Mouse (Mus musculus) CD8-positive naive resting alpha-beta T cell, adult 2 months (primary cell): Measurements from ENCODE around the gene Washc1.
"Not testable (repeated sequence)": the region's sequence is repeated elsewhere in the genome, so short reads cannot be mapped to it uniquely, and the experiment has no call there.

Experiments used
- DNase-seq, 2 experiments: peaks; one replicate each; pipeline ENCODE4 v3.0.0; 2022; ENCODE audit warnings: low read depth in 2 of 2, low spot score in 2 of 2

Gene Washc1

DNA sequence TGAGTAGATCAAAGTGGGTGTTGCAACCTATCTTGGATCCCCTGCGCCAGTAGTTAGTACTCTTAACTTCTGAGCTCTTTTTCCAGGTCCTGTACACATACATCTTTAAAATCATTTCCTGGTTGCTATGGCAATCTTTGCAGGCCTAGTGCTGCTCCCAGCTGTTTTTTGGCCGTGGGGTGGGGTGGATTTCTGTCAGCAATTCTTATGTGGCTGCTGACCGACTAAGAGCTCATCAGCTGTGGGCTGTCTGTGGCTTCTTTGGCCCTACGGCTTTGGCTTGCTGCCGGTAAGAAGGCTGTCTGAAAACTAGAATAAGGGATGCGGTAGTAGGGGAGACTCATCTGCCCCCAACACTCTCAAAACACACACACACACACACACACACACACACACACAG lies 599 bp upstream of the Washc1 start:
- DNase-seq, result no peak

DNA sequence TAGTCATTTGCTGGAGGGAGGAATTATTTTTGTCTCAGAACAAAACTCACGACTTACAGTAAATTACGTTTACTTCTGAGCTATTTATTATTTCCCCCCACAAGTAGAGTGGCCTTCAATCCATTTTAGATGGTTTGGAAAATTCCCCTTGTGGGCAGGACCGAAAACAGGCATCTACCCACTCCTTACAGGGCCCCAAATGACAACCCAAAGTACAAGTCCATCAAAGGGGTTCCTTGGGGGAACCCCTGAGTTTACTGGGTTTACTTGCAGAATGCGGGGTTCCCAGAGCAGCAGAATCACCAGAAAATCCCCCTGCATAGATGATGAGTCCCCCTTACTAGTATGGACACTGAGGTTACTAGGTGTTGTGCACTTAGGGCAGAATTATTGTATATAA lies 821 bp downstream of the Washc1 start:
- no peak for DNase-seq

DNA sequence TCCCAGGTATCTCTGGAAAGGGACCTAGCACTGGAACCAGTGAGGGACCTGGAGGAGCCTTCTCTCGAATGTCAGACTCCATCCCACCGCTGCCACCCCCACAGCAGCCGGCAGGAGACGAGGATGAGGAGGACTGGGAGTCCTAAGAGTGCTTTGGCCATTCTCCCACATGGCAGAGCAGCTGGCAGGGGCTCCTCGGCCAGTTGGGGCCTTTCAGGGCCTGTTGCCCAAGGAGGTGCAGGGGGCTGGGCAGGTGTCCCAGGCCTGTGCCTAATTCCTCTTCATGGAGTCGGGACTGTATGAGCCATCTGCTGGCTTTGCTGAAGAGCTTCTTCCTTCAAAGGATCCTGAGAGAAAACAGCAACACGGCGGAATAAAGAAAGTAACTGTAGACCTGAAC lies 7.6 kb downstream of the Washc1 start:
- DNase-seq, result no peak

DNA sequence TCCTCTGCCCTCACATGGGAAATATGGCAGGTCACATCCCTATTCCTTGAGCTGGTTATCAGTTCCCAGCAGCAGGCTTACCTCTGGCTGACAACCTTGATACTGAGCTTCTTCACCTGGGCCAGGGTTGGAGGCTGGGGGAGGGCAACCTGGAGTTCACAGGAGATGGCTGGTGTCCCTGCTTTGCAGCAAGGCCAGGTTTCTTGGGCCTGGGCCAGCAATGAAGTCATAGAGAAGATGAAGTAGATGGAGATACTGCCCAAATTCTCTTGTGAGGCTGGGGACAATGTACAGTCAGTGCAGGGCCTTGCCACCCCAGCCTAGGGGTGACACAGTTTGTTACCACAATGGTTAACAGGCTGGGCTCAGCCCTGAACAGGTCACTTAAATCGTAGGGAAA lies 9.4 kb downstream of the Washc1 start:
- no peak for DNase-seq

DNA sequence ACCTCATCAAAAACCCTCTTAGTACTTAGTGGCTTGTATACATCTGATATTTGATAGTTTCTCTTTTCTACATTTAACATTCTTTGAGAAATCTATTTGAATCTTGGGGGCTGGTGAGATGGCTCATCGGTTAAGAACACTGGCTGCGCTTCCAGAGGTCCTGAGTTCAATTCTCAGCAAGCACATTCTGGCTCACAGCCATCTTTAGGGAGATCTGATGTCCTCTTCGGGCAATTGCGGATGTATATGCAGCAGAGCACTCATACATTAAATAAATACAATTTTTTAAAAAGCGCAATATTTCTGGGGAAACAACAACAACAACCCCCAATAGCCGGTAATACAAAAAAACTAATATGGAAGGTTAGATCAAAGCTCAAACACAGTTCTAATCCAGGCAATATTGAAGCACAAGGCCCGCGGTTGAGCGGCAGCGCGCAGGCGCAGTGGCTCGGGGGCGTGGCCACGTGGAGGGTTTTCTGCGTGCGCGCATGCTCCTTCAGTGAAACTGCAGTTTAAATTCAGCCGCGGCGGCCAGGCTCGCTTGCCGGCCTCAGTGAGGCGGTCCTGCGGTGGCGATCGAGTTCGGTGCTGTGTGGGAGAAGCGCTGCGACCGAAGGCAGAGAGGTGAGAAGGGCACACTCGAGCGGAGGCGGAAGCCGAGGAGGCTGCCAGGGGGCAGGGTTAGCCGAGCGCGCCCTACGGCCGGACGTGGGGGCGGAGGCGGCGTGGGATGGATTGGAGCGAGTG lies 11.9 kb downstream of the Washc1 start, which contains the start of gene Ddx11:
Gene Ddx11, plus strand, starts transcription at position 455 of the 750 bp plus-strand sequence.
- peak; percentile 89 to 93 for DNase-seq

DNA sequence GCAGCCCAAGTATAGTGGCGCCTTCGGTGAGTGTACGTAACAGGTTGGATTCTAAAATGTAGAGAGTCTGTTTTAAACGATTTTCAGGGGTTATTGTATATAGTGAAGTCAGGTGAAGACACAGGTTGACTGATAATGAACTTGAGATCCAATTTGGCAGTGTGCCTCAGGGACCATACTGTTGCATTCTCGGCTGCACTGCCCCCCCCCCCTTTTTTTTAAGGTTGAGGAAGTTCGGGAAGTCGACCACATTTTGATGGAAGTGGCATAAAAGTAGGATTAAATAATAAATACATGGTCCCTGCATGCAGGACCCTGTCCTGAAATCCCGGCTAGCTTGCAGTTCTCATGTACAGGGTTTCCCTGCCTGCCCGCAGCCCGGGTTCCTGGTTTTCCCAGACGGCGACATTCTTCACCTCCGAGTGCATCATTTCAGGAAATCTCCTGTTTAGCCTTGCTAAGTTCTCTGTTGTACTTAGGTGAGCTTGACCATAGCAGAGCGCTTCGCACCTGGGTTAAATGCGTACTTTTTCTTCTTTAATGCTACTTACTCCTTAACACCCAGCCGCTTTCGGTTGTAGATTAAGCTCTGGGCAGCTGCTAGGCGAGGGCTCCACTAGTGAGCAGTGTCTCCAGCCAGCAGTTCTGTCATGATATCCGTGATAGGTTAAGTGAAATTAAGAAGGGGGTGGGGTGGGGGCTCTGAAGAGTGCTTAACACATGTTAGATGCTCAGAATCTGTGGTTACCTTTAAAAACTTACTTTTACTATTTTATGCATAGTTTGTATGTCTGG lies 12.7 kb downstream of the Washc1 start:
- no peak for DNase-seq

DNA sequence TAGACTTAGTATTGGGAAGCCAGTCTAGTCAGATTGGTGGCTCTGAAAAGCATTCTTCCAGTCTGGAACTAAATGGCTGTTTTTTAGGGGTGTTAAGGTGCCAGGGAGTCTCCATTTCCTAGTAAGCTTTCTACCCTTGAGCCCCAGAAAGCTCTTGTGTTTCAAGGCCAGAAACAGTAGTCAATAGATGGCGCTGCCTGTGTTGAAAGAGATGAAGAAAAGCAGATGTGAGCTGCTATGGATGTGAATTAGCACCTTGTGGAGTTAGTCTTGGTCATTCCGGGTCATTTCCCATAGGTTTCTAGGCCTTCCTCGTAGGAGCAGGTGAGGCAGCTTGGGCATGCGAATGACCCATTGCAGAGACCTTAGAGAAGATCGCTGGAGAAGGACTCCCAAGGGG lies 13.9 kb downstream of the Washc1 start:
- DNase-seq, result no peak

DNA sequence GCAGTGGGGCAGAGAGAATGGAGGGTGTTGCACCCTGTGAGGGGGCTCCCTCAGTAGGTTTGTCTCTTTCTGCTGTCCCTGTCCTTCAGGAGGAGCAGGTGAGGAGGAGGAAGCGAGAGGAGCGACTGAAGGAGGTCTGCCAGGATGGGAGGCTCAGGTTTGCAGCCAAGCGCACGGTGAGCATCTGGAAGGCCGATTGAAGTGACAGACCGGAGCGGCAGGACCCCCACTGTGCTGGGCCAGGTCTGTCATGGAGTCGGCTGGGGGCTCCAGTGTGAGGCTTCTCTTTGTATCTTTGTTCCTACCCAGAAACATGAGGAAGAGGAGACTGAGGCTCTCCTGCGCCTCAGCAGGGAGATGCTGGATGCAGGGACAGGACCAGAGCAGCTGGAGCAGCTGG lies 19.0 kb downstream of the Washc1 start:
- no peak for DNase-seq

DNA sequence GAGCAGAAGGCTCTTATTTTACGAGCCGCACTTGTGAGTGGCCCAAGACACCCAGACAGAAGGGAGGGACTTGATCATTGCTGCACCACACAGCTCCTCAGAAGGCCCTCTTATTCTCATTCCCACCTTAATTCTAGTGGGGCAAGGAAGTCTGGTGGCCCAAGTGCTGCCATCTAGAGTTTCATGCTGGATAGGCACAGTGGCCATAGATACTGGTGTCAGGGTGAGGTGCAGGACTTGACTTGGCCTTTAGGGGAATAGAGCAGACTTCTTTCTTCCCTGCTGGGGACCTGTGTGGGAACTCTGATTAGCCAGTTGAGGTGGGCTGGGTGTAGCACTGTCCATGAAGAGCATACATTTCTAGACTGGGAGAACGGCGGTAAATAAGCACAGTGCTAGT lies 19.9 kb downstream of the Washc1 start:
- DNase-seq, result peak in 1 of 2 experiments; percentile 16

DNA sequence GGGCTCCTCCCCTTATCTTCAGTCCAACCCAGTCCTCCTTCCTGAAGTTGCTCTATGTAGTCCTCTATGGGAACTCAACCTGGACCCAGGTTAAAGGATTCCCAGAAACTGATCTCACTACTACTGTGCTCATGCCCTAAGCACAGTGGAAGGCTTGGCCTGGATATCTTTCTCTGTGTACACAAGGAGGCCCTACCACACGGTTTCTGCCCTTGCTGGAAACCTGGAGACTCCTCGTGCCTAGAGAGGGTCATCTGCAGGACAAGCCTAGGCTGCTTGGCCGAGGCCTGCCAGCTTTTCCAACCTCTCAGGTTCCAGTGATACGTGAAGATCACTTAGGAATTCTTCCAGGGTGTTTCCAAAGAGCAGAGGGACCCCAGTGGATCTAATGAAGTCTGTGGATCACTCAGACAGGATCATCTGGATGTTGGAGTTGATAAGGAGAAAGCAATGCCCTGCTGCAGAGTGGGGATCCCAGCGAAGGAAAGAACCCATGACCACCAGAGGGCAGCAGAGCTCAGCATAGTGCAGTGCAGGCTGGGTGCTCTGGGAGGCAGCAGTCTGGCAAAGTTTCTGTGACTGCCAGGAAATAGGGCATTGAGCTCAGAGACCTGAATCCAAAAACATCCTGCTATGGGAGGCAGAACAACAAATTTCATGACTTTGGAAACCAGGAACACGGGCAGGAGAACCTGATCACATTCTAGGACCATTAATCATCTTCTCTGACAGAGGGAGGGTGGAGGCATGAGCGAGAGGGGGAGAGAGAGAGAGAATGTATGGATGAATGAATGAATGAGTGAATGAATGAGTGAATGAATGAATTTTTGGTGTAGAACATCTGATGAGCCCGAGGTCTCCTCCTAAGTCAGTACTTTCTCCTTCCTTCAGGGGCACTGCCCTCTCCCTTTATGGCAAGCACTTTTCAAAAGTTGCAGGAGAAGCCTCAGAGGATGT lies 41.6 kb downstream of the Washc1 start:
- DNase-seq, result not testable (repeated sequence)

DNA sequence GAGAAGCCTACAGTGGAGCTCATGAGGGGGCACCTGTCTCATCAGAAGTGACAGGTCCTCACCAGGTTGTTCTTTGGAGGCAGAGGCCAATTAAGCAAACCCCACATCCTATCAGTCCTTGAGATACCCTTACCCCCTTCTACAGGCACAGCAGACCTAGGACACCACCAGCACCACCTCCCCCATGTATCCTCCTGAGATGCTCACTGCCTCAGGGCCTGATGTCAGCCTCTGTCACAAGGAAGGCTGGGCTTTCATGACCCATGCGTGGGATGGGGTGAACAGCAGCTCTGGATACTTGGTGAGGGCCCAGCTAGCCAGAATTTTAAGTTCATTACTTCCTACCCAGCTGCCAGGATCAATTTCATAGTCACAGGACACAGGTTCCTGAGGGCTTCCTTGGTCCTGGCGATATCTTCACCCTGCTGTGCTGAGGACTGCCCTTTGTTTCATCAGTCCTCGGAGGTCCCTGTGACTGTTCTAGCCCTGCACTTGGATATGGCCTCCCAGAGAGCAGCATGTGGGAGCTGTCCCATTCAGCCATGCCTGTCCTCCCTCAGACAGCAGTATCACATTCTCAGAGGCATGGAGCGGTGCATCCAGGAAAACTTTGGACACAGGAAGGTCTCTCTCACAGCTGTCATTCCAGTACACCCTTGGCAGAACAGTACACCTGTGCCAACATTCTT lies 42.5 kb downstream of the Washc1 start:
- not testable (repeated sequence) for DNase-seq

DNA sequence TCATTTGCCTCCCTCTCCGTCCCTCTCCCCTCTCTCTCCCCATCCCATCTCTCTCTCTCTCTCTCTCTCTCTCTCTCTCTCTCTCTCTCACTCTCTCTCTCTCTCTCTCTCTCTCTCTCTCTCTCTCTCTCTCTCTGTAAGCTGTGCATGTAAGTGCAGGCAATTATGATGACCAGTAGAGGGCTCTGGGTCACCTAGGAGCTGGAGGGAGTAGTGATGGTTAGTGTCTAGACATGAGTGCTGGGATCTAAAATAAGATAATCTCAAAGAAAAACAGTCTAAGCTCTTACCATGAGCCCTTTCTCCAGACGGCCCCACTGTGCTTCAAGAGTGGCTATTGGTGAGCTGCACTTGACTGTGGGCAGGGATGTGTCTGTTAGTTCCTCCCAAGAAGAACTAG lies 43.5 kb downstream of the Washc1 start:
- no peak for DNase-seq

DNA sequence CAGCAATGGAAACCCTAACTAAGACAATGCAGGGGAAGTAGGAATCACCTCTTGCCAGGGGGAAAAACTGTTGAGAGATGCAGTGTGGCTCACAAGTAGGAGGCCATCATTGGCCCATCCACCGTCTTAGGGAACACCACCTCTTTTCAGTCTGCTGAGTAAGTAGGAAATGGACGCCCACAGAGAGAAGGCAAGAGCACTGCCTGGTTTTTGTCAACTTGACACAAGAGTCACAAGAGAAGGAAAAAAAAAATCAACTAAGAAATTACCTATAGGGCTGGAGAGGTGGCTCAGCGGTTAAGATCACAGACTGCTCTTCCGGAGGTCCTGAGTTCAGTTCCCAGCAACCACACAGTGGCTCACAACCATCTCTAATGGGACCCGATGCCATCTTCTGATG lies 46.9 kb downstream of the Washc1 start:
- DNase-seq, result no peak

DNA sequence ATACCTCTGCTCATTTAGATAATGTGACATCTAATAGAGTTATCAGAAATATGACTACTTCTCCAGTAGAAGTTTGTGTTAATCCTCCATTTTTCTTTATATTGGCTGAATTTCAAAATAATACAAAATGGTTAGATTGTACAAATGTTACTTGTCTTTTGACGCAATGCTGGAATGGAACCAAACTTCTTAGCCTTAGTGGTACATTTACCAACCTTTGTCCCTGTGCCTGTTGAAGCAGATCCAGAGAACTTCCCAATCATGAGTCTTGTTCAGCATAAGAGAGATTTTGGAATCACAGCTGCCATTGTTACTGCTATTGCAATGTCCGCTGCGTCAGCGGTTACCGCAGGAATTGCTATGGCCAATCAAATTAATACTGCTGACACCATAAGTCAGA lies 55.8 kb downstream of the Washc1 start:
- not testable (repeated sequence) for DNase-seq
